Mouse (Mus musculus): ENCODE results near the gene Fkbp5.

Fkbp5 gene

GRCm38 (mm10) chr17:28523355-28524008 lies 6.2 kb upstream of the Fkbp5 start:
- no peak for DNase-seq (ENCODE audit: low read depth)

GRCm38 (mm10) chr17:28522623-28523354 lies 5.5 kb upstream of the Fkbp5 start:
- peak; percentile 47 for DNase-seq (ENCODE audit: low read depth)

- DNase-seq (ENCODE audit: low read depth), result no peak
Observed at GRCm38 (mm10) chr17:28521920-28522319, 4.6 kb upstream of the Fkbp5 start.

GRCm38 (mm10) chr17:28521071-28521726 lies 3.9 kb upstream of the Fkbp5 start:
- DNase-seq (ENCODE audit: low read depth), result no peak

GRCm38 (mm10) chr17:28520561-28520960 lies 3.2 kb upstream of the Fkbp5 start:
- DNase-seq (ENCODE audit: low read depth), result no peak

GRCm38 (mm10) chr17:28519827-28520226 lies 2.5 kb upstream of the Fkbp5 start:
- DNase-seq (ENCODE audit: low read depth), result no peak

- DNase-seq (ENCODE audit: low read depth), result no peak
Observed at GRCm38 (mm10) chr17:28518615-28519071, 1.3 kb upstream of the Fkbp5 start.

- no peak for DNase-seq (ENCODE audit: low read depth)
Observed at GRCm38 (mm10) chr17:28517956-28518614, 758 bp upstream of the Fkbp5 start.

- DNase-seq (ENCODE audit: low read depth), result no peak
Observed at GRCm38 (mm10) chr17:28516881-28517280, 446 bp downstream of the Fkbp5 start.

- no peak for DNase-seq (ENCODE audit: low read depth)
Observed at GRCm38 (mm10) chr17:28515431-28516341, 1.6 kb downstream of the Fkbp5 start.

- no peak for DNase-seq (ENCODE audit: low read depth)
Observed at GRCm38 (mm10) chr17:28514555-28514954, 2.8 kb downstream of the Fkbp5 start.

- no peak for DNase-seq (ENCODE audit: low read depth)
Observed at GRCm38 (mm10) chr17:28513844-28514243, 3.5 kb downstream of the Fkbp5 start.

- DNase-seq (ENCODE audit: low read depth), result no peak
Observed at GRCm38 (mm10) chr17:28513337-28513736, 4.0 kb downstream of the Fkbp5 start.

GRCm38 (mm10) chr17:28512696-28513095 lies 4.6 kb downstream of the Fkbp5 start:
- DNase-seq (ENCODE audit: low read depth), result no peak

GRCm38 (mm10) chr17:28511616-28512541 lies 5.4 kb downstream of the Fkbp5 start:
- no peak for DNase-seq (ENCODE audit: low read depth)

GRCm38 (mm10) chr17:28510445-28511342 lies 6.6 kb downstream of the Fkbp5 start:
- DNase-seq (ENCODE audit: low read depth), result no peak

- DNase-seq (ENCODE audit: low read depth), result no peak
Observed at GRCm38 (mm10) chr17:28507496-28507895, 9.8 kb downstream of the Fkbp5 start.

- DNase-seq (ENCODE audit: low read depth), result no peak
Observed at GRCm38 (mm10) chr17:28506895-28507294, 10.4 kb downstream of the Fkbp5 start.

- no peak for DNase-seq (ENCODE audit: low read depth)
Observed at GRCm38 (mm10) chr17:28505591-28505990, 11.7 kb downstream of the Fkbp5 start.

All from c-Kit-positive CD71-positive TER-119-negative erythroid progenitor cells, embryonic 14.5 days (primary cell).